Mouse (Mus musculus) embryonic facial prominence, embryonic 15.5 days (tissue): ENCODE data around the gene Olfr339. TPM values are rescaled to one million over a fixed set of nuclear protein-coding genes. Genes with fewer than 3 reads are reported as not detected.
"Not testable (repeated sequence)": the region's sequence is repeated elsewhere in the genome, so short reads cannot be mapped to it uniquely, and the experiment has no call there.

Experiments used
- ATAC-seq: fragments of 200-750 bp; cut with Nextera tagmentation; 2 replicates; pipeline ENCODE4 v1.8.0; 2017; ENCODE audit warnings: low read depth, moderate TSS enrichment; ENCODE audit not compliant: insufficient number of reproducible peaks, low FRiP score, low TSS enrichment
- H3K27ac ChIP-seq: fragments of 300-500 bp; sonication (generic); replicated peaks from 2 replicates; pipeline ENCODE4 v1.5.1; 2015; ENCODE audit warnings: mild to moderate bottlenecking, inconsistent platforms
- H3K27me3 ChIP-seq: fragments of 300-500 bp; sonication (generic); 2 replicates; pipeline ENCODE4 v1.6.1; 2015; ENCODE audit warnings: inconsistent platforms
- H3K36me3 ChIP-seq: fragments of 300-500 bp; sonication (generic); 2 replicates; pipeline ENCODE4 v1.6.1; 2015; ENCODE audit warnings: mild to moderate bottlenecking, inconsistent platforms
- H3K4me1 ChIP-seq: fragments of 300-500 bp; sonication (generic); 2 replicates; pipeline ENCODE4 v1.6.1; 2015; ENCODE audit warnings: inconsistent platforms
- H3K4me2 ChIP-seq: fragments of 300-500 bp; sonication (generic); replicated peaks from 2 replicates; pipeline ENCODE4 v1.6.1; 2015; ENCODE audit warnings: mild to moderate bottlenecking, inconsistent platforms
- H3K4me3 ChIP-seq: fragments of 300-500 bp; sonication (generic); replicated peaks from 2 replicates; pipeline ENCODE4 v1.5.1; 2015; ENCODE audit warnings: mild to moderate bottlenecking, inconsistent platforms
- H3K9ac ChIP-seq: fragments of 300-500 bp; sonication (generic); 2 replicates; pipeline ENCODE4 v1.6.1; 2015; ENCODE audit warnings: inconsistent platforms
- H3K9me3 ChIP-seq: fragments of 300-500 bp; sonication (generic); replicated peaks from 2 replicates; pipeline ENCODE4 v1.6.1; 2016; ENCODE audit warnings: inconsistent platforms
- WGBS: fragments of 180-500 bp; shearing (Covaris S2); methylation state at CpG from one replicate; pipeline ENCODE4 v1.1.7; 2015; 5-methylcytosine and 5-hydroxymethylcytosine counted together
- polyA plus RNA-seq: library from polyadenylated mRNA; unstranded; fragments of >200 nt; fragmentation: Nextera tagmentation; extraction: Ambion mirVana; gene quantifications from 2 replicates; pipeline ENCODE4 v1.2.1, GENCODE M21; 2015

The Olfr339 gene
- polyA plus RNA-seq = not detected in 2 replicates

GRCm38 (mm10) chr2:36418647-36419046 is at the start of gene Olfr339:
TSS of gene Olfr339 (plus strand) at chr2:36418947.
- Histone ChIP-seq H3K4me3 (no peak within 1 kb of the TSS), H3K9ac (no peak within 1 kb of the TSS), H3K4me2 (no peak within 1 kb of the TSS), H3K4me1 (no peaks in the 10 kb centered on the region), H3K27ac (no peak within 1 kb of the TSS), H3K27me3 (no peaks in the 10 kb centered on the region), H3K9me3 (no peaks in the 10 kb centered on the region), H3K36me3 (no peaks in the 10 kb centered on the region)
- 86% methylated on average over 3 of the region's 3 CpGs for WGBS
- ATAC-seq = no peak

DNA sequence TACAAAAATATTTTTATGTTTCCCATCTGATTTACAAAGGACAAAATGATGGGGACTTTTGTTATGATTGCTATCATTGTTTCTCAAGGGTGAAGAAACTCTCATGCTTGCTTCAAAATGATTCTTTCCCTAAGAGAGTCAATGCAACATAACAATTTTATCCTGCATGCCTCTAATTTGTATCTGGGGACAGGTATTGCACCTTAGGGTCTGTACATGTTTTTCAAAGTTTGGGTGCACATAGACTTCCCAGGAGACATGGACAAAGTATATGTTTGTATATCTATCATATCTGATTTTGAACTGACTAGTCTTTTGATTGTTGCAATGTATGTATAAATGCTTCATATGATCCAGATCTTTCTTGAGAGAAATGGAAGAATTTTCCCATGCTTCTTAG is 45.5 kb upstream of the Olfr339 start, which contains the start of gene Olfr338:
Gene Olfr338 (plus strand): TSS at position 301 of the 400 bp plus-strand sequence.
- H3K36me3 ChIP-seq = no peaks in the 10 kb centered on the region
- no peaks in the 10 kb centered on the region for H3K4me1 ChIP-seq
- no peak within 1 kb of the TSS for H3K4me3 ChIP-seq
- no peak within 1 kb of the TSS for H3K27ac ChIP-seq
- no peak within 1 kb of the TSS for H3K9ac ChIP-seq
- no peak within 1 kb of the TSS for H3K4me2 ChIP-seq
- no peaks in the 10 kb centered on the region for H3K27me3 ChIP-seq
- ATAC-seq = no peak
- H3K9me3 ChIP-seq = no peaks in the 10 kb centered on the region

DNA sequence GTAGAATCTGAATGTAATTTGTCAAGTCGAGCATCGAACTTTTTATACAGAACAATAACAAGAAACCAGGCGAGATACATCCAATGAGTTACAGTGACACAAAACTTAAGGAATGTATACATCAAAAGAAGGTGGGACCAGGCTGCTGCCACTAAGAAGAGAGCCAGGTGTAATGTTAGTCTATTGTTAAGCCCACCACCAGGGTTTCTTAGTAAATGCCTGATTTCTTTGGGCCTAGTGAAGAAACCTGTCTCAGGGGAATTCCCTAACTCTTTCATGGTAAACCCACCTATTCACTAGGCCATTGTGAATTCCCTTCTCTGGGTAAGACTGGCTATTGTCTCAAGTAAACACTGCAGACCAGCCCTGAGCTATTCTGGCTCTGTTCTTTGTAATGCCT is 3.6 kb upstream of the Olfr339 start:
- WGBS = 79% methylated on average over 3 of the region's 3 CpGs
- not testable (repeated sequence) for H3K9me3 ChIP-seq, ATAC-seq, H3K27me3 ChIP-seq, H3K4me1 ChIP-seq, H3K9ac ChIP-seq, H3K4me2 ChIP-seq, H3K27ac ChIP-seq, H3K36me3 ChIP-seq, H3K4me3 ChIP-seq

- not testable (repeated sequence) for H3K36me3 ChIP-seq, H3K27me3 ChIP-seq, H3K4me1 ChIP-seq, H3K4me3 ChIP-seq, H3K4me2 ChIP-seq, H3K9ac ChIP-seq, H3K9me3 ChIP-seq, ATAC-seq, H3K27ac ChIP-seq
- 86% methylated on average over 7 of the region's 7 CpGs for WGBS
Measured at GRCm38 (mm10) chr2:36415591-36415990, 3.2 kb upstream of the Olfr339 start.

GRCm38 (mm10) chr2:36452287-36452686 is 33.5 kb downstream of the Olfr339 start, which contains the start of gene Olfr340:
TSS of gene Olfr340 (plus strand) at chr2:36452587.
- no peak for ATAC-seq
- Histone ChIP-seq H3K4me2 (no peak within 1 kb of the TSS), H3K9me3 (no peaks in the 10 kb centered on the region), H3K27ac (no peak within 1 kb of the TSS), H3K36me3 (no peaks in the 10 kb centered on the region), H3K4me3 (no peak within 1 kb of the TSS), H3K4me1 (no peaks in the 10 kb centered on the region), H3K27me3 (no peaks in the 10 kb centered on the region), H3K9ac (no peak within 1 kb of the TSS)
- 55% methylated on average over 1 of the region's 1 CpGs for WGBS

- no peak overlapping the region for H3K27ac ChIP-seq
- H3K27me3 ChIP-seq = no peaks in the 10 kb centered on the region
- H3K4me3 ChIP-seq = no peak overlapping the region
- H3K36me3 ChIP-seq = no peaks in the 10 kb centered on the region
- no peak overlapping the region for H3K4me2 ChIP-seq
- ATAC-seq = no peak
- no peaks in the 10 kb centered on the region for H3K4me1 ChIP-seq
- no peaks in the 10 kb centered on the region for H3K9me3 ChIP-seq
- no peak overlapping the region for H3K9ac ChIP-seq
Measured at GRCm38 (mm10) chr2:36473634-36474033, 54.9 kb downstream of the Olfr339 start.

Other genes starting within 250 kb of the Olfr339 start
- gene Ptgs1, start 188.5 kb upstream of the Olfr339 start, polyA plus RNA-seq = 14.9 and 15.4 TPM in 2 replicates
- 0.05 and 0.11 TPM in 2 replicates for gene Olfr338, start 45.4 kb upstream of the Olfr339 start, polyA plus RNA-seq
- gene Olfr340, start 33.6 kb downstream of the Olfr339 start, polyA plus RNA-seq = not detected in 2 replicates
- 0.12 TPM in 2 replicates for gene Olfr341, start 63.5 kb downstream of the Olfr339 start, polyA plus RNA-seq
- not detected in 2 replicates for gene Olfr342, start 106.1 kb downstream of the Olfr339 start, polyA plus RNA-seq
- gene Olfr344, start 147.7 kb downstream of the Olfr339 start, polyA plus RNA-seq = 0.04 and 0.07 TPM in 2 replicates
- gene Olfr345, start 221.1 kb downstream of the Olfr339 start, polyA plus RNA-seq = not detected in 2 replicates